7 mouse cellular contexts compared by ENCODE assay signal in the genomic region with DNA sequence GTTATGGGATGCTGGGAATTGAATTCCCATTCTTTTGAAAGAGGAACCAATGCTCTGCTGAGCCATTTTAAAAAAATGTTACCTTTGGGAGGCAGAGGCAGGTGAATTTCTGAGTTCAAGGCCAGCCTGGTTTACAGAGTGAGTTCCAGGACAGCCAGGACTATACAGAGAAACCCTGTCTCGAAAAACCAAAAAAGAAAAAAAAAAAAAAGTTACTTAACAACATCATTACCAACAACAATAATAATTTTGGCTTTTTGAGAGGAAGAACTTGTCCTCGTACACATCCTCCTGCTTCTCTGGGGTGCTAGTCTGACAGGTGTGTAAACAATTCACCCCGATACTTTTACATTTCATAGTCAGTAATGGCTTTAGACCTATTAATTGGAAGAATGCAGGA. TPM values are rescaled to one million over a fixed set of nuclear protein-coding genes. Genes with fewer than 3 reads are reported as not detected.
A peak's percentile ranks its signal among the peaks of the same experiment; 100 is the strongest.
DNase-seq lines count a peak whose midpoint lies in the region; ATAC-seq and TF ChIP-seq lines count a peak whose summit lies in the region.
"Not testable (repeated sequence)": the region's sequence is repeated elsewhere in the genome, so short reads cannot be mapped to it uniquely, and the experiment has no call there.

No protein-coding gene starts in this region.

- H3K27me3 ChIP-seq in cerebellum, adult 2 months (ENCODE audit: control insufficient read depth, insufficient read depth, low read length); forebrain, embryonic 13.5 days; heart, embryonic 15.5 days; intestine, embryonic 16.5 days (replicated peaks; ENCODE audit: control insufficient read depth, insufficient read depth, low read length); limb, embryonic 14.5 days (ENCODE audit: control insufficient read depth, insufficient read depth, low read length); lung, embryonic 15.5 days; midbrain, postnatal 0 days (ENCODE audit: insufficient read depth, low read length): not testable (repeated sequence)

- peak overlapping the region; percentile 82 for H3K4me2 ChIP-seq in forebrain, embryonic 13.5 days
- peak overlapping the region; percentile 75 for H3K4me2 ChIP-seq in heart, embryonic 15.5 days
- peak overlapping the region; percentile 44 for H3K4me2 ChIP-seq in intestine, embryonic 16.5 days (ENCODE audit: low read depth, low read length)
- H3K4me2 ChIP-seq in limb, embryonic 14.5 days (replicated peaks; ENCODE audit: low read depth, low read length, severe bottlenecking): peak overlapping the region; percentile 89
- H3K4me2 ChIP-seq in lung, embryonic 15.5 days: peak overlapping the region; percentile 69
- peak overlapping the region; percentile 44 for H3K4me2 ChIP-seq in midbrain, postnatal 0 days (ENCODE audit: low read depth, low read length, poor library complexity, severe bottlenecking)

- not testable (repeated sequence) for DNase-seq in cerebellum, adult 2 months; limb, embryonic 14.5 days (ENCODE audit: low spot score); midbrain, postnatal 0 days (ENCODE audit: low spot score)

- 30% methylated on average over 3 of the region's 3 CpGs for WGBS in cerebellum, adult 2 months
- 47% methylated on average over 3 of the region's 3 CpGs for whole genome bisulfite sequencing in forebrain, embryonic 13.5 days
- WGBS in heart, embryonic 15.5 days: 42% methylated on average over 3 of the region's 3 CpGs
- WGBS in intestine, embryonic 16.5 days: 35% methylated on average over 3 of the region's 3 CpGs
- WGBS in limb, embryonic 14.5 days: 34% methylated on average over 3 of the region's 3 CpGs
- 29% methylated on average over 3 of the region's 3 CpGs for WGBS in lung, embryonic 15.5 days
- WGBS in midbrain, postnatal 0 days: 42% methylated on average over 3 of the region's 3 CpGs

- peak; percentile 3; the same call in 1 of the 2 replicates for ATAC-seq in forebrain, embryonic 13.5 days
- ATAC-seq in heart, embryonic 15.5 days (replicated peaks; ENCODE audit: insufficient number of reproducible peaks, insufficient read depth, low FRiP score, low read depth); intestine, embryonic 16.5 days; limb, embryonic 14.5 days (ENCODE audit: low FRiP score, low read depth); lung, embryonic 15.5 days (ENCODE audit: borderline replicate concordance, extremely low read depth, low FRiP score, low TSS enrichment); midbrain, postnatal 0 days (ENCODE audit: low FRiP score): not testable (repeated sequence)

- not testable (repeated sequence) for TF ChIP-seq CTCF in cerebellum, adult 2 months (IDR thresholded peaks at IDR 0.05; ENCODE audit: borderline replicate concordance, insufficient read depth, low read depth, low read length); midbrain, postnatal 0 days (IDR thresholded peaks at IDR 0.05)

- H3K4me3 ChIP-seq in cerebellum, adult 2 months (replicated peaks; ENCODE audit: insufficient read depth, low read depth, low read length): peak overlapping the region; percentile 45
- H3K4me3 ChIP-seq in forebrain, embryonic 13.5 days: peak overlapping the region; percentile 72
- H3K4me3 ChIP-seq in heart, embryonic 15.5 days: peak overlapping the region; percentile 82
- H3K4me3 ChIP-seq in intestine, embryonic 16.5 days (ENCODE audit: low read length): peak overlapping the region; percentile 86
- H3K4me3 ChIP-seq in limb, embryonic 14.5 days (replicated peaks; ENCODE audit: low read length): peak overlapping the region; percentile 74
- H3K4me3 ChIP-seq in lung, embryonic 15.5 days: peak overlapping the region; percentile 69
- H3K4me3 ChIP-seq in midbrain, postnatal 0 days (ENCODE audit: low read depth, low read length): peak overlapping the region; percentile 77

- H3K4me1 ChIP-seq in cerebellum, adult 2 months (ENCODE audit: control insufficient read depth, insufficient read depth, low read length): peaks cover 35% of the 10 kb centered on the region
- H3K4me1 ChIP-seq in forebrain, embryonic 13.5 days: peaks cover 27% of the 10 kb centered on the region
- peaks cover 47% of the 10 kb centered on the region for H3K4me1 ChIP-seq in heart, embryonic 15.5 days (replicated peaks)
- peaks cover 13% of the 10 kb centered on the region for H3K4me1 ChIP-seq in intestine, embryonic 16.5 days (ENCODE audit: control insufficient read depth, insufficient read depth, low read length)
- H3K4me1 ChIP-seq in limb, embryonic 14.5 days (ENCODE audit: control insufficient read depth, insufficient read depth, low read length): peaks cover 11% of the 10 kb centered on the region; the same call in 1 of the 2 replicates
- peaks cover 21% of the 10 kb centered on the region for H3K4me1 ChIP-seq in lung, embryonic 15.5 days
- peaks cover 13% of the 10 kb centered on the region for H3K4me1 ChIP-seq in midbrain, postnatal 0 days (ENCODE audit: insufficient read depth, low read length)

- not testable (repeated sequence) for H3K27ac ChIP-seq in cerebellum, adult 2 months (ENCODE audit: insufficient read depth, low read length); forebrain, embryonic 13.5 days; heart, embryonic 15.5 days; intestine, embryonic 16.5 days (ENCODE audit: low read length); limb, embryonic 14.5 days (replicated peaks; ENCODE audit: low read depth, low read length); lung, embryonic 15.5 days
- 0 out of 2 replicates have a peak overlapping the region, but pooled peaks have one; percentile 48 for H3K27ac ChIP-seq in midbrain, postnatal 0 days (ENCODE audit: low read depth, low read length)

- peaks cover 21% of the 10 kb centered on the region for H3K36me3 ChIP-seq in forebrain, embryonic 13.5 days (ENCODE audit: poor library complexity, severe bottlenecking)
- H3K36me3 ChIP-seq in heart, embryonic 15.5 days: peaks cover 18% of the 10 kb centered on the region
- not testable (repeated sequence) for H3K36me3 ChIP-seq in intestine, embryonic 16.5 days (ENCODE audit: control insufficient read depth, insufficient read depth, low read length)
- H3K36me3 ChIP-seq in limb, embryonic 14.5 days (ENCODE audit: control insufficient read depth, insufficient read depth, low read length): peaks cover 21% of the 10 kb centered on the region
- peaks cover 21% of the 10 kb centered on the region for H3K36me3 ChIP-seq in lung, embryonic 15.5 days
- peaks cover 12% of the 10 kb centered on the region; the same call in 1 of the 2 replicates for H3K36me3 ChIP-seq in midbrain, postnatal 0 days (ENCODE audit: insufficient read depth, low read length)

- not testable (repeated sequence) for H3K9ac ChIP-seq in forebrain, embryonic 13.5 days; heart, embryonic 15.5 days; intestine, embryonic 16.5 days (ENCODE audit: low read depth, low read length); limb, embryonic 14.5 days (ENCODE audit: low read depth, low read length, severe bottlenecking); lung, embryonic 15.5 days; midbrain, postnatal 0 days (replicated peaks; ENCODE audit: low read length, poor library complexity, severe bottlenecking)

- not testable (repeated sequence) for H3K9me3 ChIP-seq in forebrain, embryonic 13.5 days (replicated peaks); heart, embryonic 15.5 days (replicated peaks); intestine, embryonic 16.5 days (ENCODE audit: control insufficient read depth, low read length); limb, embryonic 14.5 days (ENCODE audit: control insufficient read depth, low read length); lung, embryonic 15.5 days; midbrain, postnatal 0 days (ENCODE audit: low read length)

- TF ChIP-seq POLR2A in cerebellum, adult 2 months (IDR thresholded peaks at IDR 0.05; ENCODE audit: borderline replicate concordance, insufficient read depth, low read length); limb, embryonic 14.5 days (IDR thresholded peaks at IDR 0.05; ENCODE audit: borderline replicate concordance, extremely low read depth, insufficient read depth, insufficient read length): not testable (repeated sequence)

RNA-seq across cellular contexts. Expression of a gene that starts 0.5 kb away (rescaled TPM):
- polyA plus RNA-seq in cerebellum, adult 2 months (2012; rRNA removed): 668 and 680 TPM in 2 replicates
- 267 and 274 TPM in 2 replicates for polyA plus RNA-seq in forebrain, embryonic 13.5 days (2015; fragmentation: Nextera tagmentation; extraction: Ambion mirVana)
- polyA plus RNA-seq in heart, embryonic 15.5 days (2015; fragmentation: Nextera tagmentation; extraction: Ambion mirVana): 553 and 586 TPM in 2 replicates
- polyA plus RNA-seq in intestine, embryonic 16.5 days (2015; fragmentation: Nextera tagmentation; extraction: Ambion mirVana): 604 and 616 TPM in 2 replicates
- polyA plus RNA-seq in limb, embryonic 14.5 days (2012; rRNA removed): 338 and 449 TPM in 2 replicates
- 349 and 366 TPM in 2 replicates for polyA plus RNA-seq in limb, embryonic 14.5 days (2014; fragmentation: Nextera tagmentation; extraction: Ambion mirVana)
- polyA plus RNA-seq in lung, embryonic 15.5 days (2015; fragmentation: Nextera tagmentation; extraction: Ambion mirVana): 321 and 329 TPM in 2 replicates
- 193 and 201 TPM in 2 replicates for total RNA-seq in midbrain, postnatal 0 days (2014; rRNA removed)
- 358 and 388 TPM in 2 replicates for polyA plus RNA-seq in midbrain, postnatal 0 days (2015; fragmentation: Nextera tagmentation; extraction: Ambion mirVana)

RNA-seq across cellular contexts. Expression of a gene that starts 12.4 kb away (rescaled TPM):
- polyA plus RNA-seq in cerebellum, adult 2 months (2012; rRNA removed): 52.9 and 54.5 TPM in 2 replicates
- 18.2 and 18.3 TPM in 2 replicates for polyA plus RNA-seq in forebrain, embryonic 13.5 days (2015; fragmentation: Nextera tagmentation; extraction: Ambion mirVana)
- polyA plus RNA-seq in heart, embryonic 15.5 days (2015; fragmentation: Nextera tagmentation; extraction: Ambion mirVana): 47.7 and 52.9 TPM in 2 replicates
- 91.0 and 106 TPM in 2 replicates for polyA plus RNA-seq in intestine, embryonic 16.5 days (2015; fragmentation: Nextera tagmentation; extraction: Ambion mirVana)
- polyA plus RNA-seq in limb, embryonic 14.5 days (2012; rRNA removed): 74.1 and 80.5 TPM in 2 replicates
- 75.7 and 90.8 TPM in 2 replicates for polyA plus RNA-seq in limb, embryonic 14.5 days (2014; fragmentation: Nextera tagmentation; extraction: Ambion mirVana)
- polyA plus RNA-seq in lung, embryonic 15.5 days (2015; fragmentation: Nextera tagmentation; extraction: Ambion mirVana): 29.3 and 30.2 TPM in 2 replicates
- total RNA-seq in midbrain, postnatal 0 days (2014; rRNA removed): 12.5 and 14.3 TPM in 2 replicates
- 16.8 and 19.6 TPM in 2 replicates for polyA plus RNA-seq in midbrain, postnatal 0 days (2015; fragmentation: Nextera tagmentation; extraction: Ambion mirVana)

RNA-seq across cellular contexts. Expression of a gene that starts 12.8 kb away (rescaled TPM):
- polyA plus RNA-seq in cerebellum, adult 2 months (2012; rRNA removed): 90.2 and 92.7 TPM in 2 replicates
- polyA plus RNA-seq in forebrain, embryonic 13.5 days (2015; fragmentation: Nextera tagmentation; extraction: Ambion mirVana): 61.7 and 64.9 TPM in 2 replicates
- polyA plus RNA-seq in heart, embryonic 15.5 days (2015; fragmentation: Nextera tagmentation; extraction: Ambion mirVana): 31.5 and 40.0 TPM in 2 replicates
- 36.8 and 37.6 TPM in 2 replicates for polyA plus RNA-seq in intestine, embryonic 16.5 days (2015; fragmentation: Nextera tagmentation; extraction: Ambion mirVana)
- 243 and 272 TPM in 2 replicates for polyA plus RNA-seq in limb, embryonic 14.5 days (2012; rRNA removed)
- 46.1 and 50.7 TPM in 2 replicates for polyA plus RNA-seq in limb, embryonic 14.5 days (2014; fragmentation: Nextera tagmentation; extraction: Ambion mirVana)
- 58.9 and 67.0 TPM in 2 replicates for polyA plus RNA-seq in lung, embryonic 15.5 days (2015; fragmentation: Nextera tagmentation; extraction: Ambion mirVana)
- 107 and 109 TPM in 2 replicates for total RNA-seq in midbrain, postnatal 0 days (2014; rRNA removed)
- 34.2 and 34.5 TPM in 2 replicates for polyA plus RNA-seq in midbrain, postnatal 0 days (2015; fragmentation: Nextera tagmentation; extraction: Ambion mirVana)

RNA-seq across cellular contexts. Expression of a gene that starts 22.2 kb away (rescaled TPM):
- 41.1 and 42.5 TPM in 2 replicates for polyA plus RNA-seq in cerebellum, adult 2 months (2012; rRNA removed)
- 62.1 and 64.7 TPM in 2 replicates for polyA plus RNA-seq in forebrain, embryonic 13.5 days (2015; fragmentation: Nextera tagmentation; extraction: Ambion mirVana)
- 32.7 and 40.5 TPM in 2 replicates for polyA plus RNA-seq in heart, embryonic 15.5 days (2015; fragmentation: Nextera tagmentation; extraction: Ambion mirVana)
- 40.9 and 42.4 TPM in 2 replicates for polyA plus RNA-seq in intestine, embryonic 16.5 days (2015; fragmentation: Nextera tagmentation; extraction: Ambion mirVana)
- 91.5 and 93.4 TPM in 2 replicates for polyA plus RNA-seq in limb, embryonic 14.5 days (2012; rRNA removed)
- 50.1 and 57.3 TPM in 2 replicates for polyA plus RNA-seq in limb, embryonic 14.5 days (2014; fragmentation: Nextera tagmentation; extraction: Ambion mirVana)
- polyA plus RNA-seq in lung, embryonic 15.5 days (2015; fragmentation: Nextera tagmentation; extraction: Ambion mirVana): 64.5 and 66.2 TPM in 2 replicates
- total RNA-seq in midbrain, postnatal 0 days (2014; rRNA removed): 45.1 and 60.9 TPM in 2 replicates
- polyA plus RNA-seq in midbrain, postnatal 0 days (2015; fragmentation: Nextera tagmentation; extraction: Ambion mirVana): 42.4 and 49.6 TPM in 2 replicates

RNA-seq across cellular contexts. Expression of a gene that starts 43.8 kb away (rescaled TPM):
- 1,303 and 1,454 TPM in 2 replicates for polyA plus RNA-seq in cerebellum, adult 2 months (2012; rRNA removed)
- 805 and 828 TPM in 2 replicates for polyA plus RNA-seq in forebrain, embryonic 13.5 days (2015; fragmentation: Nextera tagmentation; extraction: Ambion mirVana)
- polyA plus RNA-seq in heart, embryonic 15.5 days (2015; fragmentation: Nextera tagmentation; extraction: Ambion mirVana): 525 and 544 TPM in 2 replicates
- polyA plus RNA-seq in intestine, embryonic 16.5 days (2015; fragmentation: Nextera tagmentation; extraction: Ambion mirVana): 894 and 922 TPM in 2 replicates
- 3,060 and 3,829 TPM in 2 replicates for polyA plus RNA-seq in limb, embryonic 14.5 days (2012; rRNA removed)
- 1,091 and 1,173 TPM in 2 replicates for polyA plus RNA-seq in limb, embryonic 14.5 days (2014; fragmentation: Nextera tagmentation; extraction: Ambion mirVana)
- 907 and 974 TPM in 2 replicates for polyA plus RNA-seq in lung, embryonic 15.5 days (2015; fragmentation: Nextera tagmentation; extraction: Ambion mirVana)
- 971 and 1,162 TPM in 2 replicates for total RNA-seq in midbrain, postnatal 0 days (2014; rRNA removed)
- 633 and 645 TPM in 2 replicates for polyA plus RNA-seq in midbrain, postnatal 0 days (2015; fragmentation: Nextera tagmentation; extraction: Ambion mirVana)
